ENCODE assay signal across 7 mouse cellular contexts in genomic region chr7:127406002-127406987, GRCm38 (mm10). TPM values are rescaled to one million over a fixed set of nuclear protein-coding genes. Genes with fewer than 3 reads are reported as not detected.
DNase-seq lines count a peak whose midpoint lies in the region; ATAC-seq lines count a peak whose summit lies in the region.
"Not testable (repeated sequence)": the region's sequence is repeated elsewhere in the genome, so short reads cannot be mapped to it uniquely, and the experiment has no call there.

Zfp764 (minus strand) TSS chr7:127406822.

- H3K36me3 ChIP-seq in intestine, embryonic 16.5 days (ENCODE audit: control insufficient read depth, insufficient read depth, low read length); midbrain, embryonic 11.5 days (ENCODE audit: control insufficient read depth, insufficient read depth, low read length): not testable (repeated sequence)

- H3K27ac ChIP-seq in intestine, embryonic 16.5 days (ENCODE audit: low read length): peak within 1 kb of the TSS; percentile 81
- H3K27ac ChIP-seq in midbrain, embryonic 11.5 days (ENCODE audit: low read depth, low read length): 0 out of 2 replicates have a peak within 1 kb of the TSS, but pooled peaks have one; percentile 4

- not testable (repeated sequence) for H3K4me1 ChIP-seq in intestine, embryonic 16.5 days (ENCODE audit: control insufficient read depth, insufficient read depth, low read length); midbrain, embryonic 11.5 days (ENCODE audit: control insufficient read depth, insufficient read depth, low read length)

- intact Hi-C loops in left cerebral cortex, postnatal 36 days (cut with DNase I): not testable (repeated sequence)

- peak; percentile 89 for ATAC-seq in intestine, embryonic 16.5 days
- peak; percentile 86 for ATAC-seq in midbrain, embryonic 11.5 days (ENCODE audit: low FRiP score)

- peak within 1 kb of the TSS; percentile 93 for H3K4me2 ChIP-seq in intestine, embryonic 16.5 days (ENCODE audit: low read depth, low read length)
- peak within 1 kb of the TSS; percentile 85 for H3K4me2 ChIP-seq in midbrain, embryonic 11.5 days

- peak within 1 kb of the TSS; percentile 65 for H3K4me3 ChIP-seq in intestine, embryonic 16.5 days (ENCODE audit: low read length)
- peak within 1 kb of the TSS; percentile 47 for H3K4me3 ChIP-seq in midbrain, embryonic 11.5 days (ENCODE audit: low read depth, low read length)

- WGBS in intestine, embryonic 16.5 days: 4% methylated on average over 39 of the region's 40 CpGs
- WGBS in midbrain, embryonic 11.5 days: 6% methylated on average over 40 of the region's 40 CpGs

- not testable (repeated sequence) for H3K9me3 ChIP-seq in intestine, embryonic 16.5 days (ENCODE audit: control insufficient read depth, low read length); midbrain, embryonic 11.5 days (ENCODE audit: control insufficient read depth, low read length)

- not testable (repeated sequence) for H3K27me3 ChIP-seq in intestine, embryonic 16.5 days (replicated peaks; ENCODE audit: control insufficient read depth, insufficient read depth, low read length); midbrain, embryonic 11.5 days (ENCODE audit: control insufficient read depth, insufficient read depth, low read length)

- DNase-seq in adrenal gland, adult 2 months: peak; percentile 87
- peak; percentile 89 for DNase-seq in embryo, embryonic 9.5 days (ENCODE audit: extremely low spot score)
- peak; percentile 68 to 84 for DNase-seq in gastrocnemius, postnatal 4 days (ENCODE audit: low spot score in 2 of 2)
- DNase-seq in left cerebral cortex, postnatal 36 days (ENCODE audit: low spot score in 2 of 2): peak; percentile 76 to 83
- DNase-seq in midbrain, embryonic 11.5 days (ENCODE audit: low spot score, missing footprints): peak; percentile 98
- peak; percentile 73 for DNase-seq in skeletal muscle tissue, adult 2 months (ENCODE audit: low read depth, low spot score)

- H3K9ac ChIP-seq in intestine, embryonic 16.5 days (ENCODE audit: low read depth, low read length): peak within 1 kb of the TSS; percentile 87
- peak within 1 kb of the TSS; percentile 81 for H3K9ac ChIP-seq in midbrain, embryonic 11.5 days (ENCODE audit: low read length)

RNA-seq across cellular contexts. Expression of gene Zfp764, which starts in this region (rescaled TPM):
- total RNA-seq in adrenal gland, adult 2 months (2021): 1 to 10 TPM; 5.0 to 8.1 TPM
- 4.1 and 4.5 TPM in 2 replicates for polyA plus RNA-seq in adrenal gland, adult 2 months (2012; rRNA removed)
- 1 to 10 TPM; 4.6 to 5.0 TPM for total RNA-seq in gastrocnemius, postnatal 4 days (2021)
- 8.5 TPM in 2 replicates for polyA plus RNA-seq in intestine, embryonic 16.5 days (2015; fragmentation: Nextera tagmentation; extraction: Ambion mirVana)
- total RNA-seq in left cerebral cortex, postnatal 36 days (2021): 1 to 10 TPM; 5.4 to 5.6 TPM
- 6.8 and 7.1 TPM in 2 replicates for polyA plus RNA-seq in midbrain, embryonic 11.5 days (2014; fragmentation: Nextera tagmentation; extraction: Ambion mirVana)

Comparison
In these comparisons a context has a peak if more than half of its experiments do, and no peak if none do; other contexts are left out.
1. Peak in every context shown above with its lines: DNase-seq, ATAC-seq, H3K4me3 ChIP-seq and H3K27ac ChIP-seq.